Mouse (Mus musculus): ENCODE data around the gene As3mt.

GRCm38 (mm10) chr19:46661511-46661910, 45.7 kb upstream of the As3mt start:
- TF ChIP-seq ZKSCAN1 (IDR thresholded peaks at IDR 0.05; ENCODE audit: borderline replicate concordance, low read depth, low read length) (no peak), CTCF (conservative IDR thresholded peaks at IDR 0.05 in 1 of 2, IDR thresholded peaks at IDR 0.05 in 1 of 2; ENCODE audit: low read depth in 2 of 2, low read length in 2 of 2) (no peak), ZNF384 (IDR thresholded peaks at IDR 0.05; ENCODE audit: low read depth, low read length) (no peak), POLR2AphosphoS2 (IDR thresholded peaks at IDR 0.05; ENCODE audit: low read depth, low read length) (no peak), ETS1 (conservative IDR thresholded peaks at IDR 0.05; ENCODE audit: low read depth, low read length) (no peak)
